Mouse (Mus musculus) kidney, postnatal 14 days (tissue): Measurements from ENCODE around the gene Tm4sf1.
A peak's percentile ranks its signal among the peaks of the same experiment; 100 is the strongest.

Experiments
- DNase-seq: peaks from one replicate; pipeline ENCODE4 v3.0.0; 2022; ENCODE audit warnings: mixed read lengths

The Tm4sf1 gene

DNA sequence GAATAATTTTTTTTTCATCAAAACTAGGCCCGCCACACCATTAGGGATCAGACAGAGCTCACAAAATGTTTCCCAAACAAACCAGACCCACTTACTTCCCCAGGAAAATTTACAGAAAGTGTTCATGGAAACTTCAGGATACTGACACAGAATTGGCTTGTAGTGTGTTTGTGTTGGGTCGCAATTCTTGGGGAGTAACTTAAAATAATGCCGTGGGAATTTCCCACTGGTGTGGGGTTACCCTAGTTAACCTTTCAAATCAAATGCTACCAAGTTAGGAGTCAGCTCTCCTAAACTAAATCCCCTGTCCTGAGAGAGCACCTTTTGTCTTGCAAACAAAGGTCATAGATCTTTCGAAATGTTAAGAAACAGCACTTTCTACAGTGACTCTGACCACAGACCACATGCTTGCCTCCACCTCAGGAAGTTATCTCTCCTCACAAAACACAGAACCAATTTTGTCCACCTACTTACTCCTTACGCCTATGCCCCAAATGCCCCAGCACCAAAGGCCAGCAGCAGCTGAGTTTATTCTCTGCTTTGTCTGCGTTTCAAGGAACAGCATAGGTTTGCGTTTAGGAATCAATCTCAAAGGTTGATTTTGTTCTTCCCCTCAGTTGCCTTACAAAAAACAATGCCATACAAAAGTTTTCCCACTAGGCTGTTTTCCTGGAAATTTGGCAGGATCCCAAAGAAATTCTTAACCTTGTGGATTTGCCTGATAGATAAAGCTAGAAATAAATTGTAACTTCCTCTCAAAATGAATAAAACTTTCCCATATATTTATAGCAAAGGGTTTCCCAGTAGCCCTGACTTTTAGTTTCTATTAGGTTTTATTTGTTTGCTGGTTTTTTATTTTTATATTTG, 13.7 kb downstream of the Tm4sf1 start:
- DNase-seq, result no peak

DNA sequence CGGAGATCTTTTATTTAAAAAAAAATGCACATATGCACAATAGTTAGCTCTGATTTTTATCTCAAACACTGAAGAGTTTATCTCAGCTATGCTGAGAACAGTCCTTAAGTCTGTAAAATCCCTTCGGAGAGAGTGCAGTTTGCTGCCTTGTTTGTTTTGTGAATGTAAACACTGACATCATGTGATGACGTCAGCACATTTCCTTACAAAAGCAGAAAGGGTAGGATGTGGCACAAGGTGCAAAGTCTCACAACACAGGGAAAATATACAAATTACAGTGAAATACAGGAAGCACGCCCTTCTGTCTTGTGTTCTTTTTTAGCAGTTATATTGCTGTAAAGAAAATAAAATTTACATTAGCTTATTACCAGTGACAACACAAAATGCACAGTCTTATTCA, 14.3 kb downstream of the Tm4sf1 start:
- DNase-seq, result no peak

DNA sequence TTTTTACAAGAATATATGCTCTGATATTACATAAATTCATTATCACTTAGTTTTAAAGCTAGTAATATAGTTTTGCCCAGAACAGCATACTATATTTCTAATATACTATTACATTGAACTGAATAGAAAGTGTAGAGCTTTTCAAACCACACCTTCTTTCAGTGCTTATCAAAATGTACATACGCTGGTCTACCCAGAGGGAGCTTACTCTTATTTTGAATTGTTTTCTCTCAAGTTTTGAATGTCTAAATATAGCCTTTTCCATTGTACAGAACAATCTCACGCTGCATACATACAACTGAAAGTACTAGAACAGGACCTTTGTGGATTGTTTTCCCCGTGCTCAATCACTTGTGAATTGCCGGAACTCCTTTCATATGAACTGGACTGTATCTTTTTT, 23.6 kb downstream of the Tm4sf1 start:
- no peak for DNase-seq

DNA sequence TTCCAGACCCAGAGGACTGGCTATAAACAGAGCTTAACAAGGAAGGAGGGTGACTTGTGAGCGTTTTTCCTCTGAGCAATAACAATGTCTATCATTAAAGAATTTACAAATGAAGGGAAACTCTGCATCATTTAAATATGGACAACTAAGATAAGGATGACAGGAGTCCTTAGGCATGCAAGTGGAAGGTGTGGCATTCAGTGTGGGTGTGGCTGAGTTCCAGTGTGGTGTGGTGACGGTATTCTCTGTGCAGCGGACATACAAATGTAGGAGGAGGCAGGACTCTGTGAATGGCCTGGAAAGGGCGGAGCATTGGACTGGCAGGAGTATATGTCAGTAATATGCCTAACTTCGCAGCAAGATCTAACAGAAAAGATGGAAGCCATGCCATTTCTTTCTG, 24.3 kb downstream of the Tm4sf1 start:
- no peak for DNase-seq

DNA sequence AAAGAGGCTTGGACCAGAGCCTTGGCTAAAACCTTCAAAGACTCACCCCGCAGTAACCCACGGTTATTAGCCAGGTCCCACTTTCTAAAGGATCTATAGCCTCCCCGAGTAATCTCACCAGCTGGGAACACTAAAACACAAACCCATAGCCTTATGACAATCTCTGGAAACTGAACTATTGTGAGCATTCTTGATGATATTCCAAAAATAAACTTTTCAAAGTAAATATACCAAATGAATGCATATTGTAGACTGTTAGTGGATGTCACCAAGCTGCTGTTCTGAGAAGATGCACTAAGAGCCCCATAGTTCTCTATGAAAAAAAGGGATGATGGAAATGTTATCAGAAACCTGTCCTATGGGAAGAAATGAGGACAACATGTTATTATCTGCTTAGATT, 25.0 kb downstream of the Tm4sf1 start:
- DNase-seq, result no peak

DNA sequence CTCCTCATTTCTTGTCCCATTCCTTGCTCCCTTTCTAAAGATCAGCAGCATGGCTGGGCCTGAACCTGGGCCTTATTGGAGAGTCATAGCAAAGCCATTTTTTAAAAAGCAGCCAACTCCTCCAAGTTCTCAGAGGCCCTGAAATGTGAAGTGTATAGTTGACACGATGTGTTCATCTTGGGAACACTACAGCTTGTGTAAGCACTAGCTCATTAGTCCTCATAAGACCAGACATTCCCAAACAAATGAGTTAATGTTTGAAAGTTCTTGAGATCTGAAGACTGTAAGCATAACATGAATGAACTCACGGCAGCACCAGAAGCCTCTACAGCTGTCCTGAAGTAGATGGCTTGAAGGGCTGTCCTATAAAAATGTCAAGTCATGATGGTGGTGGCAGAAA, 32.8 kb downstream of the Tm4sf1 start:
- no peak for DNase-seq

DNA sequence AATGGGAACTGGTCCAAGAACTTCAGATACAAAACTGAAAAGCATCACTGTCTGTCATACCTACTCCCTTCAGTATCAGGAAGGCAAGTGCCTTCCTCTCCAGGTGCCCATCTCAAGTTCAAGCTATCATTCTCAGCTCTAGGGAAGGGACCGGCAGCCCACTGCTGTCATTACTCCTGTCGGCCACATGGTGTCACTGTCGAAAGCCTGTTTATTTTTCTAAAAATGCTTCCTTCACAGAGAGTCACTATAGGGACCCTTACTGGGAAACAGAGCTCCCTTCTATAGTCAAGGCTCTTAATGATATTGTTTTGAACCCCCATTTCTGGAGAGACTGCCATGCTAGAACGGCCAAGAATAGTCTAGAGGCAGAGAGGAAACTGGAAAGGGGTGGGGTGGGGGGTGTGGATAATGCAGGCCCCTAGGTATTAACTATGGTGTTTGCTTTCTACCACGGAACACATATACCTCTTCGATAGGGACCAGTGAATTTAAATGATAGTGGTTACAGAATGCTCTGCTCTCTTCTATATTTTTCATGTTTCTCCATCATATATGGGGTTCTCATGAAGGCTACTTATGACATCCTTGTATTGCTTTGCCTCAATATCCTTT, 34.1 kb downstream of the Tm4sf1 start:
- peak; percentile 65 for DNase-seq

DNA sequence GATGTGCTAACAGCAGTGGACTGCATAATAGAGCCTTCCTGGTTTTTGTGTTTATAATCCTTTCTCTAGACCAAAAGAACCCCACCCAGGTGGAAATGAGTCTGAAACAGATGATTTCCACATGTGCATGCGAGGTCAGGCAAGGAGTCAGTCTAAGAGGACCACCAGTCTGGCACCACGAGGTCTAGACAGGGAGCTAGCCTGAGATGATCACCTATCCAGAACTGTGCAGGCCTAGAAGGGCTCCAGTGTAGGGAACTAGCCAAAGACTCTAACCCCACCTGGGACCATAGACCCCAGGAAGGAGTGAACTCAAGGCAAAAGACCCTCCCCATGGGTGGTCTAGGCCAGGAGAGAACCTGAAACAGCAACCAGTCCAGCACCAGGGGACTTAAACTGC, 48.7 kb downstream of the Tm4sf1 start:
- no peak for DNase-seq

DNA sequence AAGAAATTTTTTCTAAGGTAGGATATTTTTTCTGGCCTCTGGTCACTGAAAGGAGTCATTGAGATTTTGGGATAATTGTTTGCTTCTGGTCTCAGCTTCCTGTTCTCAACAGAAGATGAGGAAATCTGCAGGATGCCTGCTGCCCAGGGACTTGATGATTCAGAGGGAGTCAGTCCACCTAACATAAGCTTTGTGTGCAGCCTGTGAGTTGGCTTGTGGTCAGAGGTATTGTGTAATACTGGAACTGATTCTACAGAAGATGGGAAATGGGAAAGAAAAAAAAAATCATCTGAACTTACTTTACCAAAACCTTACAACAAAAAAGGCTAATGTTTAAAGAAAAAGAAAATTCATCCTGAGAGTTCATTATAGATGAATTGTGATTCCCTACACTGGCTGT, 49.2 kb downstream of the Tm4sf1 start:
- no peak for DNase-seq

DNA sequence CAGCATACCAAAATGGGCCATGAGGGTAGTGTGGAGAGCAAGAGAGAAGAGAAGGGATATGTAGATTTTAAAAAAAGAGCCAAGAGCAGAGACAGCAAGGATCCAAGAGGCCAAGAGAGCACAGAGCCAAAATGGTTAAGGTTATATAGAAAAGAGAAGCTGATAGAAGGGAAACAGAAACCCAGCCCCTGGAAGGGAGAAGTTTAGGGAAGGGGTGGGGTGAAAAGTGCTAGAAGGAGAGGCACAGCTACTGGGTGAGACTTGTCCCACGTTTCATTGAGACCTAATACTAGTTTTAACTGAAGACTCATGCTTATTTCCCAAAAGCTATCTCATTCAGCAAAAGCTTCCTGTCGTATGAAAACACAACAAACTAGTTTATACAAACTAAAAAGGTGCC, 56.5 kb downstream of the Tm4sf1 start:
- DNase-seq, result no peak
